Mouse (Mus musculus) hindbrain, embryonic 12.5 days (tissue): ENCODE measurements around the gene Rem2. TPM values are rescaled to one million over a fixed set of nuclear protein-coding genes. Genes with fewer than 3 reads are reported as not detected.

ENCODE experiments used
- ATAC-seq: fragments of 200-750 bp; cut with Nextera tagmentation; 2 replicates; pipeline ENCODE4 v1.8.0; 2017; ENCODE audit warnings: moderate TSS enrichment; ENCODE audit not compliant: low FRiP score
- H3K27ac ChIP-seq: fragments of 300-500 bp; sonication (generic); 2 replicates; pipeline ENCODE4 v1.5.1; 2016; ENCODE audit warnings: mild to moderate bottlenecking
- H3K27me3 ChIP-seq: fragments of 300-500 bp; sonication (generic); 2 replicates; pipeline ENCODE4 v1.6.1; 2016; ENCODE audit warnings: mild to moderate bottlenecking
- H3K36me3 ChIP-seq: fragments of 300-500 bp; sonication (generic); 2 replicates; pipeline ENCODE4 v1.6.1; 2016; ENCODE audit warnings: mild to moderate bottlenecking
- H3K4me1 ChIP-seq: fragments of 300-500 bp; sonication (generic); 2 replicates; pipeline ENCODE4 v1.6.1; 2016
- H3K4me2 ChIP-seq: fragments of 300-500 bp; sonication (generic); replicated peaks from 2 replicates; pipeline ENCODE4 v1.6.1; 2016; ENCODE audit warnings: mild to moderate bottlenecking
- H3K4me3 ChIP-seq: fragments of 300-500 bp; sonication (generic); 2 replicates; pipeline ENCODE4 v1.5.1; 2016; ENCODE audit warnings: mild to moderate bottlenecking
- H3K9ac ChIP-seq: fragments of 300-500 bp; sonication (generic); 2 replicates; pipeline ENCODE4 v1.6.1; 2016; ENCODE audit warnings: mild to moderate bottlenecking, moderate library complexity
- H3K9me3 ChIP-seq: fragments of 300-500 bp; sonication (generic); replicated peaks from 2 replicates; pipeline ENCODE4 v1.6.1; 2016; ENCODE audit warnings: mild to moderate bottlenecking
- WGBS: fragments of 180-500 bp; shearing (Covaris S2); methylation state at CpG from one replicate; pipeline ENCODE4 v1.1.7; 2016; 5-methylcytosine and 5-hydroxymethylcytosine counted together
- polyA plus RNA-seq: library from polyadenylated mRNA; unstranded; fragments of >200 nt; fragmentation: Nextera tagmentation; extraction: Ambion mirVana; gene quantifications from 2 replicates; pipeline ENCODE4 v1.2.1, GENCODE M21; 2016

Rem2 gene
- polyA plus RNA-seq, 1 experiment from 2014 or later = 39.3 TPM

DNA sequence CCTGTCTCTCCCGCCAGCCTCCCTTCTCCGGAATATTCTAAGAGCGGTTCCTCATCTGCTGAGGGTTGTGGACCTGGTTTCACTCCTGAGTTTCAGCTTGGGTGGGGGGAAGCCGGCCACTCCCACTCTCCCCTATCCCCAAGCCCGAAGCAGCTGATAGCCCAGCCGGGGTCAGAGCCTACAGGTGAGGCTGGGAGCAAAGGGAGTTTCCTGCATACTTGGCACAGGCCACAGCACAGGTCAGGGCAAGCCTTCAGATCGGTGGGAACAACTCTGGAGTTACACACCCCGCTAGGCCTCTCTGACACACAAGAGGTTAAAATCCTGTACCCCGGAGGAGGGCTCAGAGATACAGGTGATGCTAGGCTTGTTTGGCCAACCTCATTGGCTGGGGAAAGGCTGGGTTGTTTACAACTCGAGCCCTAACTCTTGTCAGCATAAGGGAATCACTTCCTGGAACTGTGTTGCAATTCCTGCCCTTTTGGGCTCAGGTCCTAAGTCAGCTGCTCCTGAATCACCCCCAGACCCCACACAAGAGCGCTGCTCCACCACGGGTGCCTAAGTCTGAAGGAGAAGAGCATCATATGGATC lies 41.9 kb upstream of the Rem2 start:
- Histone ChIP-seq H3K4me2 (peak overlapping the region; percentile 60), H3K4me3 (peak overlapping the region; percentile 67), H3K9ac (peak overlapping the region; percentile 86; the same call in 1 of the 2 replicates), H3K27ac (no peak overlapping the region), H3K27me3 (peaks cover 14% of the 10 kb centered on the region), H3K4me1 (peaks cover 43% of the 10 kb centered on the region), H3K36me3 (peaks cover 9% of the 10 kb centered on the region), H3K9me3 (no peaks in the 10 kb centered on the region)
- whole genome bisulfite sequencing = 68% methylated on average over 12 of the region's 12 CpGs
- ATAC-seq = no peak

DNA sequence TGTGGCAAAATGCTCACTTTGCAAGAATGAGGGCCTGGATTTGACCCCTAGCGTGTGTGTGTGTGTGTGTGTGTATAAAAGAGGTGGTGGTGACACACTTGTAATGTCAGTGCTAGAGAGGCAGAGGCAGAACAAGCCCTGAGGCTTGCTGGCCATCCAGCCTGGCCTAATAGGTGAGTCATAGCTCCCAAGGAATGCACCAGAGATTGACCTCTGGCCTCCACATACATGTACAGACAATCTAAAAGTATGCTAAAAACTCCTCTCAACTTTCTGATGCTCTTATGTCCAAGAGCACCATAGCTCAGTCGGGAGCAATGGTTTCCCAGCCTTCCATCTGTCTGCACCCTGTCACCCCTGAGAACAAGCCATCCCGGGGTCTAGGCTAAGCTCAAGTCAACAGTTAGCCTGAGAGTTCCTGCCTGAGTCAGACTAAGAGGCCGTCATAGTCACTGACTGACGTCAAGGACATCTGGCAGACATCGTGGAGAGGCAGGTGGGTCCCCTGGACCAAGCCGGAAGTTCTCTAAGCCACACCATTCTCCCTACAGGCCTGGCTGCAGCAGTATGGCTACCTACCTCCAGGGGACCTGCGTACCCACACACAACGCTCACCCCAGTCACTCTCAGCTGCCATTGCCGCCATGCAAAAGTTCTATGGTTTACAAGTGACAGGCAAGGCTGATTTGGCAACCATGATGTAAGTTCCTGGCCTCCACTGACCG lies 40.5 kb upstream of the Rem2 start:
- Histone ChIP-seq H3K27ac (no peak overlapping the region), H3K4me2 (no peak overlapping the region), H3K9ac (no peak overlapping the region), H3K4me3 (no peak overlapping the region), H3K27me3 (peaks cover 14% of the 10 kb centered on the region), H3K4me1 (peaks cover 30% of the 10 kb centered on the region), H3K9me3 (no peaks in the 10 kb centered on the region), H3K36me3 (peaks cover 22% of the 10 kb centered on the region)
- WGBS = 86% methylated on average over 11 of the region's 11 CpGs
- ATAC-seq = no peak

DNA sequence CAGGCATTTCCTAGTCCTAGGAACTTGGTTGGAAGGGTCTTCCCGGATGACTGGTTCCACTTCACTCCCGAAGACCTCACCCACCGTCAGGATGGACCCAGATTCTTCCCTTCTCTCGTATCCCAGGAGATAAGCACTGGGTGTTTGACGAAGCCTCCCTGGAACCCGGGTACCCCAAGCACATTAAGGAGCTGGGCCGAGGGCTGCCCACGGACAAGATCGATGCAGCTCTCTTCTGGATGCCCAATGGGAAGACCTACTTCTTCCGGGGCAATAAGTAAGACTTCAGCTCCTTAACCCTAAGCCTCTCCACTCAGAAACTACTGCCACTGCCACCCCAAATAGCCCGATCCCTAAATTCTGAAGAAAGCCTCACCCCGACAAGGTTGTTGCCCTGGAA lies 36.7 kb upstream of the Rem2 start:
- ATAC-seq = no peak
- 87% methylated on average over 12 of the region's 12 CpGs for WGBS

DNA sequence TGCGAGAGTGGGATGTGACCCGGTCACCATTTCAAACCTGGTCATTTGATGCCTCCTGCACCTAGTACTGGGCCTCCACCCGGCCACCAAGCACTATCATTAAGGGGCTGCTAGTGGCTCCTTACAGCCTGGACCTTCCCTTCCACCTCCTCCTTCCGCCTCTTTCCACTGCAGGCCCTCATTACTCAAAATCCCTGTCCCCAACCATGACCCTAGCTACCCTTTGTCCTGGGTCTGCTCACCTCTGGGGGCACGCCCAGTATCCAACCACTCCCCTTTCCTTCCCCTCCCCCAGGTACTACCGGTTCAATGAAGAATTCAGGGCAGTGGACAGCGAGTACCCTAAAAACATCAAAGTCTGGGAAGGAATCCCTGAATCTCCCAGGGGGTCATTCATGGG lies 36.3 kb upstream of the Rem2 start:
- 60% methylated on average over 7 of the region's 7 CpGs for WGBS
- Histone ChIP-seq H3K27ac (no peak overlapping the region), H3K36me3 (peaks cover 34% of the 10 kb centered on the region), H3K9ac (no peak overlapping the region), H3K27me3 (no peaks in the 10 kb centered on the region), H3K4me1 (peaks cover 9% of the 10 kb centered on the region; the same call in 1 of the 2 replicates), H3K4me2 (no peak overlapping the region), H3K9me3 (no peaks in the 10 kb centered on the region), H3K4me3 (no peak overlapping the region)
- no peak for ATAC-seq

More for the DNA sequence above, 36.7 kb upstream of the Rem2 start:
- H3K9me3 ChIP-seq = no peaks in the 10 kb centered on the region
- peaks cover 13% of the 10 kb centered on the region; the same call in 1 of the 2 replicates for H3K4me1 ChIP-seq
- peaks cover 34% of the 10 kb centered on the region for H3K36me3 ChIP-seq
- H3K4me2 ChIP-seq = no peak overlapping the region
- no peak overlapping the region for H3K27ac ChIP-seq
- H3K9ac ChIP-seq = no peak overlapping the region
- H3K27me3 ChIP-seq = no peaks in the 10 kb centered on the region
- H3K4me3 ChIP-seq = no peak overlapping the region

DNA sequence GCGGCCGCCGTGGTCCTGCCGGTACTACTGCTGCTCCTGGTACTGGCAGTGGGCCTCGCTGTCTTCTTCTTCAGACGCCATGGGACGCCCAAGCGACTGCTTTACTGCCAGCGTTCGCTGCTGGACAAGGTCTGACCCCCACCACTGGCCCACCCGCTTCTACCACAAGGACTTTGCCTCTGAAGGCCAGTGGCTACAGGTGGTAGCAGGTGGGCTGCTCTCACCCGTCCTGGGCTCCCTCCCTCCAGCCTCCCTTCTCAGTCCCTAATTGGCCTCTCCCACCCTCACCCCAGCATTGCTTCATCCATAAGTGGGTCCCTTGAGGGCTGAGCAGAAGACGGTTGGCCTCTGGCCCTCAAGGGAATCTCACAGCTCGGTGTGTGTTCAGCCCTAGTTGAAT lies 35.4 kb upstream of the Rem2 start:
- Histone ChIP-seq H3K27me3 (0 out of 2 replicates have a peak, but pooled peaks cover 2% of the 10 kb centered on the region), H3K4me3 (no peak overlapping the region), H3K4me2 (no peak overlapping the region), H3K9ac (no peak overlapping the region), H3K36me3 (peaks cover 34% of the 10 kb centered on the region), H3K9me3 (no peaks in the 10 kb centered on the region), H3K27ac (no peak overlapping the region), H3K4me1 (peaks cover 9% of the 10 kb centered on the region; the same call in 1 of the 2 replicates)
- WGBS = 93% methylated on average over 10 of the region's 14 CpGs
- ATAC-seq = no peak

DNA sequence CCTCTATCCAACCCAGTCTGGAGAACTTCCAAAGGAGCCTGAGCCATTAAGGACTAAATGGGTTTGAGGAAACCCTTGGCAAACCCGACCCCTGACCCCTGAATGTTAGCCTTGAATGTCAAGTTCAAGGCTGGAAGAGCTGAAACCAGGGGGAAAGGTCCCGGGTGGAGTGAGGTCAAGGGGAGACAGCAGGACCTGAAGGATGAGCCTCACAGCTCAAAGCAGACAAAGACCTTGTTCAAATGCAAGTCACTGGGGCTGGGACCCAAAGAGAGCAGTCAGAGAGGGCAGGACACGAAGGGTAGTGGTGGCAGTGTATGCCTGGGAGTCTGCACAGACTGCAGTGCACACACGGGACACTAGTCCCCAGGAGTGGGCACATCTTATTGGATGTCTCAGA lies 34.5 kb upstream of the Rem2 start:
- 75% methylated on average over 4 of the region's 4 CpGs for WGBS
- ATAC-seq = no peak
- Histone ChIP-seq H3K9ac (no peak overlapping the region), H3K27ac (no peak overlapping the region), H3K4me1 (peaks cover 9% of the 10 kb centered on the region; the same call in 1 of the 2 replicates), H3K4me3 (no peak overlapping the region), H3K9me3 (no peaks in the 10 kb centered on the region), H3K27me3 (0 out of 2 replicates have a peak, but pooled peaks cover 3% of the 10 kb centered on the region), H3K36me3 (peaks cover 34% of the 10 kb centered on the region), H3K4me2 (no peak overlapping the region)

DNA sequence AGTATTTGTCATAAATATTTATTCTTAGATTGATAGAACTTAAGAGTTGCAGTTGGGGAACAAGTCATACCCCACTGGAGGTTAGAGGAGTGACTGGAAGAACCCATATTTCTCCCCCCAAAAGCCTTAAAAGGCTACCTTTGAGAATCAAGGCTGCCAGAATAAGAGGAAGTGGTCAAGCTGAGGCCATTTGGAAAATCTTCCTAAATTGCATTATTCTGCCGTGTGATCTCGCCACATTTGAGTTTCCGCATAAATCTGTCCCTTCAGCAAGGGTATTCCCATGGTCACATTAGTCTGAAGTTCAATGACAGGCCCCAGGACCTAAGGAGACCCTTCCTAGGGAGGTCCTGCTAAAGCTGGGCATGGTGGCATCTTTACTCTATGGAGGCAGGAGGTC lies 33.4 kb upstream of the Rem2 start:
- ATAC-seq = no peak
- WGBS = 85% methylated on average over 3 of the region's 3 CpGs
- Histone ChIP-seq H3K9me3 (no peaks in the 10 kb centered on the region), H3K27me3 (0 out of 2 replicates have a peak, but pooled peaks cover 3% of the 10 kb centered on the region), H3K4me2 (no peak overlapping the region), H3K4me3 (no peak overlapping the region), H3K9ac (no peak overlapping the region), H3K4me1 (peaks cover 9% of the 10 kb centered on the region; the same call in 1 of the 2 replicates), H3K36me3 (peaks cover 34% of the 10 kb centered on the region), H3K27ac (peak overlapping the region; percentile 52; the same call in 1 of the 2 replicates)

DNA sequence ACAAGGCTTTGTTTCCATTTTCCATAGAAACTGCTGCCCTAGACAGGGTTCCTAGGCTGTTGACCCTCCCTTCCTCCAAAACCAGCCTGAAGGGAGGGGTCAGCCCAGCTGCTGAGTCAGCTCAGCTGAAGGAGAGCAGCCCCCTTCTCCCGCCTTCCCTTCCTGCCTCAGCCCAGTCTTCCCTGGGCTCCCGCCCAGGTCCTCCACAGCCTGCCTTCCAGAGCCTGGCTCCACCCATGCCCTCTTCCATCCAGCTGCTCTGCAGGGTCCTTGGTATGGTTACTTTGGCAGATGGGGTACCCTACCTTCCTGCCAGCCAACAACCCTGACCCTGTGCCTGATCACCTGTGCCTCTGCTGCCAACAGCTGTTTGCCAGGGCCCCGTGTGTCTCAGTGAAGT lies 32.7 kb upstream of the Rem2 start:
- 0 out of 2 replicates have a peak, but pooled peaks cover 3% of the 10 kb centered on the region for H3K27me3 ChIP-seq
- H3K27ac ChIP-seq = peak overlapping the region; percentile 52; the same call in 1 of the 2 replicates
- H3K4me1 ChIP-seq = peaks cover 9% of the 10 kb centered on the region; the same call in 1 of the 2 replicates
- peaks cover 33% of the 10 kb centered on the region for H3K36me3 ChIP-seq
- 0 out of 2 replicates have a peak, but pooled peaks have one; percentile 32 for ATAC-seq
- H3K4me3 ChIP-seq = no peak overlapping the region
- no peaks in the 10 kb centered on the region for H3K9me3 ChIP-seq
- H3K9ac ChIP-seq = no peak overlapping the region
- no peak overlapping the region for H3K4me2 ChIP-seq
- 20% methylated on average over 3 of the region's 3 CpGs for WGBS

DNA sequence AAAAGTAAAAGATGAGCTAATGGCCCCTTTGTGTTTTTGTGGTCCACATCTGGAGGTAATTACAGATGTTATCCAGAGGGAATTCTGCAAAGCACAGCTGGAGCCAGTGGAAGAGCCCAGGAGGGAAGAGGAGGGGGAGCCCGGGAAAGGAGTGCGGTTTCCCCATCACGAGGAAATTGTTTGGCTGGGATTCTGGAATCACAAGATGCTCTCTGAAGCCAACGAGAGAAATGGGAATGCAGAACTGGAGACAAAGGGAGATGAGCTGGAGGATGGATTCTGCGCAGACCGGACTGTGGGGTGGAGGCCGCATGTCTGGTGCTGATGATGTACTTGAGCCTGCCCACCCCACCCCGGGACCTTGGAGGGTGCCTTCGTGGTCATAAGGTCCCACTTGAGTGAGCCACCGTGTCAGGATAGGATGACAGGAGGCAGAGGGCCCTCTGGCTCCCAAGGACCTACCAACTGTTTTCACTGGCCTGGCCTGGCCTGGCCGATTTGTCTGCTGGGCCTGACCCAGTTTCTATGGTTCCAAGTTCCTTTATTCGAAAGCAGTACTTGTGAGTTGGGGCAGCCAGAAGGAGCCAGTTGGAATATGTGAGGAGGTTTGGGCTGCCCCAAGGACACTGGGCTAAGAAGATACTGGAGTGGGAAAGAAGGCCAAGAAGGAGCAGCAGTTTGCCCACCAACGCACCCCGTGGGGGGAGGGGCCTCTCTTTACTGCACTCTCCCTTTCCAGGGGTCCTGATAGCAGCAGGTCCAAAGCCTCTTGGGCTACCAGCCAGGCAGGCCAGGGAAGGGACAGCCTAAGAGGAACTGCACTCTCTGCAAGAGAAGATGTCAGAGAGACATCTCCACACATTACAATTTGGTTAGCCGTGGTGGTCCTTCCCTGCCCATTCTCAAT lies 31.9 kb upstream of the Rem2 start:
- 66% methylated on average over 15 of the region's 15 CpGs for WGBS
- Histone ChIP-seq H3K27ac (no peak overlapping the region), H3K27me3 (0 out of 2 replicates have a peak, but pooled peaks cover 3% of the 10 kb centered on the region), H3K4me2 (no peak overlapping the region), H3K9me3 (no peaks in the 10 kb centered on the region), H3K9ac (no peak overlapping the region), H3K4me3 (no peak overlapping the region), H3K36me3 (peaks cover 26% of the 10 kb centered on the region), H3K4me1 (peaks cover 9% of the 10 kb centered on the region; the same call in 1 of the 2 replicates)
- no peak for ATAC-seq

DNA sequence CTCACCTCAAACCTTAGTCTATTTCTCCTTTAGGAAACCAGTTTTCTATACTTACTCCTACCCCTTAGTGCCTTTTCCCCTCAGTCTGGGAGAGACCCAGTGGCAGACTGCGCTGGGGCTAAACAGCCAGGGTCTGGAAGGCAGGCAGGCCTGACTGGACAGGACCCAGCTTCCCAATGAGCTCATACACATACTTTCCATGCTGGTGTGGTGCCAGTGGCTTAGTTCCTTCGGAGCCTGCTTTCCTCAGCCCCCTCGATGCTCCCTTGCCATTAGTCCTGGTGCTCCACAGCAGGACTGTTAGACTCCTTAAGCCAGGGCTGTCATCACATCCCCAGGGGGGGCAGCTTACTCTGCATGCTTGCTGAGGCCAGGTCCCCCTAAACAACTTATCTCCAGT lies 30.4 kb upstream of the Rem2 start:
- H3K9me3 ChIP-seq = no peaks in the 10 kb centered on the region
- ATAC-seq = no peak
- H3K9ac ChIP-seq = no peak overlapping the region
- H3K27ac ChIP-seq = no peak overlapping the region
- 0 out of 2 replicates have a peak, but pooled peaks cover 3% of the 10 kb centered on the region for H3K27me3 ChIP-seq
- WGBS = 56% methylated on average over 3 of the region's 3 CpGs
- peaks cover 9% of the 10 kb centered on the region; the same call in 1 of the 2 replicates for H3K4me1 ChIP-seq
- H3K4me3 ChIP-seq = no peak overlapping the region
- H3K36me3 ChIP-seq = peaks cover 11% of the 10 kb centered on the region
- no peak overlapping the region for H3K4me2 ChIP-seq

DNA sequence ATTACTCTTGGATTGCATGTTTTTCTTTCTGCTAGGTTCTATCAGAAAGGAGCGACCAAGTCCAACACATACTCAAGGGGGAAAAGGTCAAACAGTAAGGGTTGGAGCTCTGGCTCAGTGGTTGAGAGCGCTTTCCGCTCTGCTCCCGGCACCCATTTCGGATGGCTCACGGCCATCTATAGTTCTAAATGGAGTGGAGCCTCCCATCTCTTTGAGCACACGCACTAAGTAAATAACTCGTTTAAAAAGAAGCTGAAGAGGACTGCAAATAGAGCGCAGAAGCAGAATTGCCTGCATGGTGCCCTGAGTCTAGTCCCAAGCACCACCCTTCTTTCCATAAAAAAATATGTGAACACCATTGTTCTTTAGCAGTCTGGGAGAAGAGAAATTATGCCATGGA lies 22.3 kb upstream of the Rem2 start:
- Histone ChIP-seq H3K4me3 (no peak overlapping the region), H3K27me3 (no peaks in the 10 kb centered on the region)
- no peak for ATAC-seq

More for the DNA sequence above, 22.3 kb upstream of the Rem2 start:
- Histone ChIP-seq H3K27ac (no peak overlapping the region), H3K36me3 (no peaks in the 10 kb centered on the region), H3K9ac (no peak overlapping the region), H3K9me3 (no peaks in the 10 kb centered on the region), H3K4me2 (no peak overlapping the region), H3K4me1 (no peaks in the 10 kb centered on the region)
- WGBS = 87% methylated on average over 9 of the region's 9 CpGs
